Mouse (Mus musculus) megakaryocyte, embryonic 14.5 days (primary cell): ENCODE data around the gene Prkaa2.

Source experiments
- FLI1 ChIP-seq: IDR thresholded peaks from 2 replicates; pipeline ENCODE4 v1.6.1; 2012; ENCODE audit warnings: low read length, inconsistent platforms, mixed read lengths
- GATA1 ChIP-seq: IDR thresholded peaks from 3 replicates; pipeline ENCODE4 v1.6.1; 2012; ENCODE audit warnings: mixed read lengths, low read length, inconsistent platforms, borderline replicate concordance

GRCm38 (mm10) chr4:105133350-105134050 is 23.8 kb upstream of the Prkaa2 start:
- no peak for TF ChIP-seq GATA1
- TF ChIP-seq FLI1: no peak
